Mouse (Mus musculus): ENCODE results near the gene Myocos. TPM values are rescaled to one million over a fixed set of nuclear protein-coding genes. Genes with fewer than 3 reads are reported as not detected.

The Myocos gene
- not detected in 2 replicates for polyA plus RNA-seq (2015; fragmentation: Nextera tagmentation; extraction: Ambion mirVana)

DNA sequence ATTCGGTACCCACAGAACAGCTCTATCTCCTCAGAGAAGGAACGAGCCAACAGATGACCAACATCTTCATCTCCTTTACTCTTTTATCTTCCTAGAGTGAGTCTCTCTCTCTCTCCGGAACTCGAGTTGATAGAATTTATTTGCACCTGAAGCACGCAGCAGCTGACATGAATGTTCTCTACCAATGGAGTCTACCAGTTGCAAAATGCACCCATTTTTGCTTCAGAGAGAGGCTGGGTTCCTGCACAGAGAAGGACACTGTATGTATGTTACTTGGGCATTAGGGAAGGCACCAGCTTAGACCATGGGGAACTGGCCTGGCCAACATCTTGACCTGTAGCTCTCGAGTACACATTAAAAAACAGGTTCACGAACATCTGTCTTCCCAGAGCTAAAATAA, at the start of gene Myocos:
TSS of gene Myocos (minus strand) at position 101 of the 400 bp plus-strand sequence.
- Histone ChIP-seq H3K27ac (ENCODE audit: low read length) (no peak within 1 kb of the TSS), H3K36me3 (ENCODE audit: control insufficient read depth, insufficient read depth, low read length) (no peaks in the 10 kb centered on the region), H3K4me3 (ENCODE audit: low read depth, low read length) (no peak within 1 kb of the TSS), H3K9ac (ENCODE audit: low read depth, low read length) (no peak within 1 kb of the TSS), H3K4me1 (ENCODE audit: control insufficient read depth, insufficient read depth, low read length) (no peaks in the 10 kb centered on the region), H3K27me3 (ENCODE audit: control insufficient read depth, insufficient read depth, low read depth, low read length) (no peaks in the 10 kb centered on the region), H3K4me2 (ENCODE audit: low read length) (no peak within 1 kb of the TSS), H3K9me3 (replicated peaks; ENCODE audit: control insufficient read depth, low read length, poor library complexity, severe bottlenecking) (no peaks in the 10 kb centered on the region)
- ATAC-seq: no peak
- WGBS: 92% methylated on average over 7 of the region's 7 CpGs

DNA sequence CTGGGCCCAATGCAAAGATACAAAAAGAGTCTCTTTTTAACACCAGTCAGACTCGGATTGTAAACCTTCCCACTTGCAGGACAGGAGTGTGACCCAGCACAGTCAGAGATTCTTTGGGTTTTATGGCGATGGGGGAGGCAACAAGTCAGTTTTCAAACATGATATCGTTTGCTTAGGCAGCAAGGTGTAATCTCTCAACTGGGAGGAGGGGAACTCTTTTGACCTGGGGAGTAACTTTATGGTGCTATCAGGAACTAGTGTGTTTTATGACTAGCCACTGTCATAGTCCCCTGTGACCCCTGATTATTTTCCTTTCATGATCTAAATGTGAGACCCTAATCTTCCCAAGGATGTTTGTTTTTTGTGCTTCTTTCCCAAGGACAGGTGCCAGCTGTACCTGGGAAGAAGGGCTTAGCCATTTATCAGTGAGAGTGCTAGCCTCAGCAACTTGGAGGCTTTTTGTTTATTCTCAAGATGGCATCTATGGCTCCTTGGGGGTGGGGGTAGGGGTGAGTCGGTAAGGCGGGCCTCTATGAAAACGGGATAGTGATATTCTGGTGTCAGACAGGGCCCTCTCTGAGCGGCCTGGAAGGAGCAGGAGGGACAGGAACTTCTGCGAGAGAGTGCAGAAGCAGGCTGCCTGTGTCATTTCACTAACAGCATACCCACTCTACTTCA, 42.5 kb upstream of the Myocos start:
- Histone ChIP-seq H3K27me3 (ENCODE audit: control insufficient read depth, insufficient read depth, low read depth, low read length) (no peaks in the 10 kb centered on the region), H3K27ac (ENCODE audit: low read length) (no peak overlapping the region), H3K9ac (ENCODE audit: low read depth, low read length) (no peak overlapping the region), H3K9me3 (replicated peaks; ENCODE audit: control insufficient read depth, low read length, poor library complexity, severe bottlenecking) (no peaks in the 10 kb centered on the region), H3K4me1 (ENCODE audit: control insufficient read depth, insufficient read depth, low read length) (no peaks in the 10 kb centered on the region), H3K4me3 (ENCODE audit: low read depth, low read length) (no peak overlapping the region), H3K4me2 (ENCODE audit: low read length) (no peak overlapping the region), H3K36me3 (ENCODE audit: control insufficient read depth, insufficient read depth, low read length) (peaks cover 47% of the 10 kb centered on the region)
- ATAC-seq: no peak
- 91% methylated on average over 8 of the region's 8 CpGs for WGBS

DNA sequence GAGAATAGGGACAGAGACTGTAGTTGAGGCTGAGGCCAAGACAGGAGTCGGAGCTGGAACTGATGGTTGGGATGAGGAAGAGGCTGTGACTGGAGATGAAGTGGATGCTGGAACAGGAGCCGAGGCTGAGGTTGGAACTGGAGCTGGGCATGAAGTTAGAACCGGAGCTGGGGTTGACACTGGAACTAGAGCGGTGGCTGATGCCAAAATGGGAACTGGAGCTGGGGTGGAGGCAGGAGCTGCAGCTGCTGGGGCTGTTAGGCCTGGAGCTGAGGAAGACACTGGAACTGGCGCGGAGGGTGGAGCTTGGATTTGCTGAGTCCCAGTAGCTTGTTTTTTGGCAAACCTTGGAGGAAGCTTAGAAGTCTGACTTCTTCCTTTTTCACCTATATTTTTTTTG, 39.8 kb upstream of the Myocos start:
- ATAC-seq: no peak
- Histone ChIP-seq H3K4me3 (ENCODE audit: low read depth, low read length) (no peak overlapping the region), H3K4me2 (ENCODE audit: low read length) (no peak overlapping the region), H3K27ac (ENCODE audit: low read length) (no peak overlapping the region), H3K4me1 (ENCODE audit: control insufficient read depth, insufficient read depth, low read length) (no peaks in the 10 kb centered on the region), H3K9me3 (replicated peaks; ENCODE audit: control insufficient read depth, low read length, poor library complexity, severe bottlenecking) (no peaks in the 10 kb centered on the region), H3K27me3 (ENCODE audit: control insufficient read depth, insufficient read depth, low read depth, low read length) (no peaks in the 10 kb centered on the region), H3K9ac (ENCODE audit: low read depth, low read length) (no peak overlapping the region), H3K36me3 (ENCODE audit: control insufficient read depth, insufficient read depth, low read length) (peaks cover 33% of the 10 kb centered on the region)
- WGBS: 96% methylated on average over 6 of the region's 6 CpGs

DNA sequence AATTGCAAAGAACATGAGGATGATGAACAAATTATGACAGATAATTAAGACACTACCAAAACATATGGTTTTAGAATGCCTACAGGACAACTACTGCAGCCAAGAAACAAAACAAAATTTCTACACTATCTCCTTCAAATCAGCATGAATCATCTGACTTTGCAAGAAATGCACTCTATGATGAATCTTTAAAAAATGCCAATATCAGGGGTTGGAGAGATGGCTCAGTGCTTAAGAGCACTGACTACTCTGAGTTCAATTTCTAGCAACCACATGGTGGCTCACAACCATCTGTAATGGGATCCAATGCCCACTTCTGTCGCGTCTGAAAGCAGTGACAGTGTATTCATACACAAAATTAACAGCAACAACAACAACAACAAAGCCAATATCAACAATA, 35.7 kb upstream of the Myocos start:
- Histone ChIP-seq H3K9ac (ENCODE audit: low read depth, low read length) (no peak overlapping the region), H3K4me1 (ENCODE audit: control insufficient read depth, insufficient read depth, low read length) (no peaks in the 10 kb centered on the region), H3K36me3 (ENCODE audit: control insufficient read depth, insufficient read depth, low read length) (peaks cover 36% of the 10 kb centered on the region), H3K9me3 (replicated peaks; ENCODE audit: control insufficient read depth, low read length, poor library complexity, severe bottlenecking) (no peaks in the 10 kb centered on the region), H3K4me3 (ENCODE audit: low read depth, low read length) (no peak overlapping the region), H3K27me3 (ENCODE audit: control insufficient read depth, insufficient read depth, low read depth, low read length) (no peaks in the 10 kb centered on the region), H3K4me2 (ENCODE audit: low read length) (no peak overlapping the region), H3K27ac (ENCODE audit: low read length) (no peak overlapping the region)
- 95% methylated on average over 2 of the region's 2 CpGs for WGBS
- no peak for ATAC-seq

DNA sequence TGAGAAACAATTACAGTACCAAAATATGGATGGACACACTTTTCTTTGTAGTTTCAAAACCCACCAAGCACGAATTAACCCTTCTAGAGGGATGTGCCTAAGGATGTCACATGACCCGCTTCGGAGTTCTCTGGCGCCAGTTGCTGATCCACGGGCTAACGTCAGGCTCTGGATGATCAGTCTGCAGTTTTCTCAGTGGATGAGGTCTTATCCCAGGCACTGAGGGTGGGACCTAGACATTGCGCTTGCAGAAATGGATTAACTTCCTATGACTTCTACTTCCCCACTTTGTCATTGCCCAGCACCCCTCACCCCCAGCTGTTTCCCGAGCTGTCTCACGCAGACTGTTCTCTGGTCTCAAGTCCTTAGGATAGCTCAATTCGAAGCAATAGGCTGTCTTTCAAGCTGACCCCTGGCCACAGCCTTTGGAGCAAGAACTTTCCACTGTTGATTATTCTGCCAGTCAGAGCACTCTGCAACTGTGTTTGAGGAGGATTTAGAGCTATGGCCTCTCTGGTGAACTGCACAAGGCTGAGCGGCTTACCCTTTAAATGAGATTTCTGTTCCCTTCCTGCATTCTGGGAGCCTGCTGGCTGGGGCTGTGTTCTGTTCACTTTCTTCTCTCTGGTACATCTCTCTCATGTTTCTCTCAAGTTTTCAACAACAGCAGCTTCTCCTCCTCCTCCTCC, 7.6 kb upstream of the Myocos start:
- Histone ChIP-seq H3K4me3 (ENCODE audit: low read depth, low read length) (peak overlapping the region; percentile 26), H3K27ac (ENCODE audit: low read length) (no peak overlapping the region), H3K9ac (ENCODE audit: low read depth, low read length) (peak overlapping the region; percentile 50), H3K36me3 (ENCODE audit: control insufficient read depth, insufficient read depth, low read length) (peaks cover 5% of the 10 kb centered on the region; the same call in 1 of the 2 replicates), H3K4me1 (ENCODE audit: control insufficient read depth, insufficient read depth, low read length) (peaks cover 4% of the 10 kb centered on the region; the same call in 1 of the 2 replicates), H3K27me3 (ENCODE audit: control insufficient read depth, insufficient read depth, low read depth, low read length) (no peaks in the 10 kb centered on the region), H3K4me2 (ENCODE audit: low read length) (peak overlapping the region; percentile 59), H3K9me3 (replicated peaks; ENCODE audit: control insufficient read depth, low read length, poor library complexity, severe bottlenecking) (no peaks in the 10 kb centered on the region)
- peak; percentile 84 for ATAC-seq
- WGBS: 1% methylated on average over 11 of the region's 11 CpGs

DNA sequence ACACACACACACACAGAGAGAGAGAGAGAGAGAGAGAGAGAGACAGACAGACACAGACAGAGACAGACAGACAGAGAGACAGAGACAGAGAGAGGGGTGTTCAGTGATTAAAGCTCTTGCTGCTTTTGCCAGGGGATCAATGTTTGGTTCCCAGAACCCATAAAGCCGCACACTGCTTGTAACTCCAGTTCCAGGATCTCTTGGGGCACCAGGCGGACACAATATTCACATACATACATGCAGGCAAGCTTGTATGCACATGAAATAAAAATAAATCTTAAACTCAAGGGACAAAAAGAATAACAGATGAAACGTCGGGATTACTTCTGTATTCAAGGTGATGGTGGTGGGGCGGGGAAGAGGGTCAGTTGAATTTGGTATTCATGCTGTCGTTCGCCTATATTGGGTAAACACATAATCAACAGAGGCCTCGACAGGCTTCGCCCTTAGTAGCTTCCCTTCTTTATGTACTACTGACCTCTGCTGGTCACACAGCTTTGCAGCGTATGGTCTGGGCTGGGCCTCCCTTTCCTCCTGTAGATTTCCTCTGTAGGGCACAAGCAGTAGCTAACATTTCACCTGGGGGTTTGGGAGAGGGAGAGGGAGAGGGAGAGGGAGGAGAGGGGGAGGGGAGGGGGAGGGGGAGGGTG, 6.9 kb upstream of the Myocos start:
- H3K27ac ChIP-seq (ENCODE audit: low read length): no peak overlapping the region
- peaks cover 4% of the 10 kb centered on the region; the same call in 1 of the 2 replicates for H3K4me1 ChIP-seq (ENCODE audit: control insufficient read depth, insufficient read depth, low read length)
- 0 out of 2 replicates have a peak overlapping the region, but pooled peaks have one; percentile 18 for H3K9ac ChIP-seq (ENCODE audit: low read depth, low read length)
- H3K4me2 ChIP-seq (ENCODE audit: low read length): peak overlapping the region; percentile 26; the same call in 1 of the 2 replicates
- ATAC-seq: peak; percentile 99
- peaks cover 2% of the 10 kb centered on the region; the same call in 1 of the 2 replicates for H3K36me3 ChIP-seq (ENCODE audit: control insufficient read depth, insufficient read depth, low read length)
- WGBS: 11% methylated on average over 10 of the region's 10 CpGs
- H3K9me3 ChIP-seq (replicated peaks; ENCODE audit: control insufficient read depth, low read length, poor library complexity, severe bottlenecking): no peaks in the 10 kb centered on the region
- H3K27me3 ChIP-seq (ENCODE audit: control insufficient read depth, insufficient read depth, low read depth, low read length): no peaks in the 10 kb centered on the region
- no peak overlapping the region for H3K4me3 ChIP-seq (ENCODE audit: low read depth, low read length)

DNA sequence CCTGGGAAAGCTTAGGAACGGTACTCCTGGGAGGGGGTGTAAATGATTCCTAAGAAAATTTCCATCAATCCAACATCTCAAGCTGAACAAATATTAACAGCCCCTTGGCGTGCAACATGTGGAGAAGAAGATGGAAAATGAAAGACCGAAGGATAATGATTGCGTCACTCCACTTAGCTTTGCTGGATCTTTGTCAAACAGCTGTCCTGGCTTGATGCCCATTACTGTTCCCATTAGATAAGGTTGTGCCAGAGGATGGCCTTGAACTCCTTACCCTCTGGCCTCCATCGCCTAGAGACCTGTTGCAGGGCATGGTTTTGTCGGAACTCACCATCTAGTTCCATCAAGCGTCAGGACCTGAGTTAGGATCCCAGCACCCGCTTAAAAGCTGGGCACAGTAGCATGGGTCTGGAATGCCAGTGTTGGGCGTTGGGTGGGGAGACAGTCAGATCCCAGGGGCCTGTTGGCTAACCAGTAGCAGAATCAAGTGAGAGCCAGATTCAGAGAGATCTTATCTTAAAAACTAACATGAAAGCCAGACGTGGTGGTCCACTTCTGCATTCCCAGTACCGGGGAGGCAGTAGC, 2.3 kb upstream of the Myocos start:
- H3K27me3 ChIP-seq (ENCODE audit: control insufficient read depth, insufficient read depth, low read depth, low read length): no peaks in the 10 kb centered on the region
- H3K4me1 ChIP-seq (ENCODE audit: control insufficient read depth, insufficient read depth, low read length): no peaks in the 10 kb centered on the region
- H3K9me3 ChIP-seq (replicated peaks; ENCODE audit: control insufficient read depth, low read length, poor library complexity, severe bottlenecking): no peaks in the 10 kb centered on the region
- no peaks in the 10 kb centered on the region for H3K36me3 ChIP-seq (ENCODE audit: control insufficient read depth, insufficient read depth, low read length)
- H3K9ac ChIP-seq (ENCODE audit: low read depth, low read length): no peak overlapping the region
- H3K4me2 ChIP-seq (ENCODE audit: low read length): no peak overlapping the region
- 91% methylated on average over 11 of the region's 11 CpGs for WGBS
- no peak overlapping the region for H3K27ac ChIP-seq (ENCODE audit: low read length)
- ATAC-seq: no peak
- H3K4me3 ChIP-seq (ENCODE audit: low read depth, low read length): no peak overlapping the region

DNA sequence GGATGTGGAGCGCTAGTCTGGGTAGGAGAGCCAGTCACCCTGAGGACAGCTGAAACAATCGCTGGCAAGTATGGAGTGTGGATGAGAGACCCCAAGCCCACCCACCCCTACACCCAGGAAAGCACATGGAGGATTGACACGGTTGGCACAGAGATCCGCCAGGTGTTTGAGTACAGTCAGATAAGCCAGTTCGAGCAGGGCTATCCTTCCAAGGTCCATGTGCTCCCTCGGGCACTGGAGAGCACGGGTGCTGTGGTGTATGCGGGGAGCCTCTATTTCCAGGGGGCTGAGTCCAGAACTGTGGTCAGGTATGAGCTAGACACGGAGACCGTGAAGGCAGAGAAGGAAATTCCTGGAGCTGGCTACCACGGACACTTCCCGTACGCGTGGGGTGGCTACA, 9.6 kb downstream of the Myocos start:
- Histone ChIP-seq H3K9ac (ENCODE audit: low read depth, low read length) (no peak overlapping the region), H3K4me1 (ENCODE audit: control insufficient read depth, insufficient read depth, low read length) (no peaks in the 10 kb centered on the region), H3K27me3 (ENCODE audit: control insufficient read depth, insufficient read depth, low read depth, low read length) (no peaks in the 10 kb centered on the region), H3K4me3 (ENCODE audit: low read depth, low read length) (no peak overlapping the region), H3K4me2 (ENCODE audit: low read length) (no peak overlapping the region), H3K9me3 (replicated peaks; ENCODE audit: control insufficient read depth, low read length, poor library complexity, severe bottlenecking) (no peaks in the 10 kb centered on the region), H3K27ac (ENCODE audit: low read length) (no peak overlapping the region), H3K36me3 (ENCODE audit: control insufficient read depth, insufficient read depth, low read length) (no peaks in the 10 kb centered on the region)
- no peak for ATAC-seq
- 94% methylated on average over 14 of the region's 14 CpGs for WGBS
